Mouse (Mus musculus) limb, embryonic 11.5 days (tissue): ENCODE measurements at regions not wholly inside any gene's neighbourhood (a gene's known extent, or its start where the extent isn't known, plus 50 kb on each side); places are given as distances from the start of the nearest gene placed in this dataset.
"Not testable (repeated sequence)": the region's sequence is repeated elsewhere in the genome, so short reads cannot be mapped to it uniquely, and the experiment has no call there.

Experiments used
- ATAC-seq: fragments of 200-750 bp; cut with Nextera tagmentation; 2 replicates; pipeline ENCODE4 v1.8.0; 2017; ENCODE audit warnings: low read depth; ENCODE audit not compliant: insufficient number of reproducible peaks, low FRiP score, low TSS enrichment
- DNase-seq: peaks from one replicate; pipeline ENCODE4 v3.0.0-alpha.2; 2015; ENCODE audit warnings: low spot score
- H3K27ac ChIP-seq: fragments of 300-500 bp; sonication (generic); replicated peaks from 2 replicates; pipeline ENCODE4 v1.5.1; 2014; ENCODE audit warnings: low read depth, mild to moderate bottlenecking, low read length
- H3K27me3 ChIP-seq: fragments of 300-500 bp; sonication (generic); 2 replicates; pipeline ENCODE4 v1.6.1; 2014; ENCODE audit warnings: mild to moderate bottlenecking, low read length, mixed read lengths; ENCODE audit not compliant: control insufficient read depth, insufficient read depth
- H3K36me3 ChIP-seq: fragments of 300-500 bp; sonication (generic); 2 replicates; pipeline ENCODE4 v1.6.1; 2014; ENCODE audit warnings: mild to moderate bottlenecking, low read length, moderate library complexity, mixed read lengths; ENCODE audit not compliant: control insufficient read depth, insufficient read depth
- H3K4me1 ChIP-seq: fragments of 300-500 bp; sonication (generic); 2 replicates; pipeline ENCODE4 v1.6.1; 2014; ENCODE audit warnings: low read length, mixed read lengths; ENCODE audit not compliant: control insufficient read depth, insufficient read depth
- H3K4me2 ChIP-seq: fragments of 300-500 bp; sonication (generic); 2 replicates; pipeline ENCODE4 v1.6.1; 2014; ENCODE audit warnings: low read depth, mild to moderate bottlenecking, moderate library complexity; ENCODE audit not compliant: severe bottlenecking
- H3K4me3 ChIP-seq: fragments of 300-500 bp; sonication (generic); 2 replicates; pipeline ENCODE4 v1.5.1; 2014; ENCODE audit warnings: low read depth, low read length
- H3K9ac ChIP-seq: fragments of 300-500 bp; sonication (generic); 2 replicates; pipeline ENCODE4 v1.6.1; 2014; ENCODE audit warnings: mild to moderate bottlenecking, low read length
- H3K9me3 ChIP-seq: fragments of 300-500 bp; sonication (generic); 2 replicates; pipeline ENCODE4 v1.6.1; 2016; ENCODE audit warnings: low read length; ENCODE audit not compliant: control insufficient read depth
- WGBS: fragments of 180-500 bp; shearing (Covaris S2); extraction: QIAGEN DNeasy Blood & Tissue Kit; methylation state at CpG from one replicate; pipeline ENCODE4 v1.1.7; 2014; 5-methylcytosine and 5-hydroxymethylcytosine counted together

DNA sequence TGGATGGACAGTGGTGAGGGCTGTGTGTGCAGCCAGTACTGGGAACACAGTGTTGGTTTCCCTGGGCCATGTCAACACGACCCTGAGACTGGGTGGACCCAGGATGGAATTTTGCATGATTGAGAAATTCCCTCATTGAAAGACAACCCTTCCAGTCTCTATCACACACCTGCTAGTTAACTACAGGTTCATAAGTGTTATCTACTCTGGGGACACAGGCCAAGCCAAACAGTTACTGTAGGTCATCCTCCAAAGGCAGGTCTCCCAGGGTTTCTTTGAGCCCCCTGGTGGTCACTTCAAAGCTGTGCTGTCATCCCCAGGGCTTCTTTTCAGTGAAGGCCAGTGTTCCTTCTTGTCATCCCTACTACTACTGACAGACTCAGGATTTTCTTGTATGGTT lies 276.7 kb downstream of the Cyp26b1 start:
- no peaks in the 10 kb centered on the region for H3K36me3 ChIP-seq
- no peak for ATAC-seq
- no peak for DNase-seq
- no peaks in the 10 kb centered on the region for H3K27me3 ChIP-seq
- no peaks in the 10 kb centered on the region for H3K9me3 ChIP-seq
- WGBS = 90% methylated on average over 1 of the region's 1 CpGs
- no peak overlapping the region for H3K4me2 ChIP-seq
- H3K4me3 ChIP-seq = no peak overlapping the region
- H3K9ac ChIP-seq = no peak overlapping the region
- no peak overlapping the region for H3K27ac ChIP-seq
- H3K4me1 ChIP-seq = peaks cover 33% of the 10 kb centered on the region

DNA sequence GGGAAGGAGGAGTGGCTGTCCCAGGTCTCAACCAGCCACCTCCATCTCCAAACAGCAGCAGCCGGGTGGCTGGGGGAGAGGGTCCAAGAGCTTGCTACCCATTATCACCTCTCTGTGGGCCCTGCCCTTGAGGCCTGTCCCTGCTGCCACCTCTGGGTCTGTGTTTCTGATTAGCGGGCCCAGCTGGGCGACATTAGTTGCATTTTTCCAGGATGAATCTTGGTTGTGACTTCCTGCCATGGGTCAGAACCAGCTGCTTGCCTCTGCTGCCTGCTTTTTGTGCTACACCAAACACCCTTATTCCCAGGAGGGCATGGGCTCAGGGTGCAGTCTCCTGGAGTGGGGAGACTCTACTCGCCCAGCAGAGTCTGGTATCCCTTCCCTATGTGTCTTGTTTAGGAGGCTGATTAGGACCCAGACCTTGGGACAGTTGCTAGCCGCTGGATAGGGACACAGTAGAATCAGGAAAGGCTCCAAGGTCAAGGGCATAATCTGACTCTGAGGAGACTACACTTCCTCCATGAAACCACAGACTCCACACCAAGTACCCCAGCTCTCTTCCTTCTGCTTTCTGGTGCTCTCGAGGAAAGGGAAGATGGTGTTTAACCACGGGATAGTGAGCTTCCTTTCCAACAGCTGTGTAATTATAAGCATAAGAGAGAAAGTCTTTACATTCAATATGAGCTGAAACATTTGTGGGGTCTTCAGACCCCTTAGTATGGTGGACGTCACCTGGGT lies 278.4 kb downstream of the Cyp26b1 start:
- no peaks in the 10 kb centered on the region for H3K9me3 ChIP-seq
- no peak overlapping the region for H3K27ac ChIP-seq
- H3K27me3 ChIP-seq = no peaks in the 10 kb centered on the region
- DNase-seq (peak; percentile 65), ATAC-seq (no peak)
- WGBS = 55% methylated on average over 8 of the region's 8 CpGs
- no peaks in the 10 kb centered on the region for H3K36me3 ChIP-seq
- H3K9ac ChIP-seq = no peak overlapping the region
- H3K4me3 ChIP-seq = no peak overlapping the region
- H3K4me1 ChIP-seq = peaks cover 45% of the 10 kb centered on the region
- H3K4me2 ChIP-seq = no peak overlapping the region

- Histone ChIP-seq H3K27ac (no peak overlapping the region), H3K4me1 (peaks cover 34% of the 10 kb centered on the region), H3K4me2 (no peak overlapping the region), H3K36me3 (no peaks in the 10 kb centered on the region), H3K27me3 (no peaks in the 10 kb centered on the region), H3K4me3 (no peak overlapping the region), H3K9ac (no peak overlapping the region), H3K9me3 (no peaks in the 10 kb centered on the region)
- no peak for DNase-seq
- 51% methylated on average over 4 of the region's 4 CpGs for WGBS
- ATAC-seq = no peak
Measured at GRCm38 (mm10) chr6:84313797-84314196, 279.9 kb downstream of the Cyp26b1 start.

- ATAC-seq = peak; percentile 35; the same call in 1 of the 2 replicates
- no peak overlapping the region for H3K9ac ChIP-seq
- H3K4me1 ChIP-seq = peaks cover 33% of the 10 kb centered on the region
- H3K9me3 ChIP-seq = no peaks in the 10 kb centered on the region
- H3K36me3 ChIP-seq = no peaks in the 10 kb centered on the region
- no peak for DNase-seq
- no peak overlapping the region for H3K4me2 ChIP-seq
- WGBS = 16% methylated on average over 9 of the region's 9 CpGs
- H3K4me3 ChIP-seq = no peak overlapping the region
- no peak overlapping the region for H3K27ac ChIP-seq
- no peaks in the 10 kb centered on the region for H3K27me3 ChIP-seq
Measured at GRCm38 (mm10) chr6:84310635-84311241, 283.0 kb downstream of the Cyp26b1 start.

- no peak overlapping the region for H3K4me3 ChIP-seq
- no peak overlapping the region for H3K27ac ChIP-seq
- no peaks in the 10 kb centered on the region for H3K36me3 ChIP-seq
- ATAC-seq (no peak), DNase-seq (no peak)
- H3K4me1 ChIP-seq = peaks cover 17% of the 10 kb centered on the region
- H3K9me3 ChIP-seq = no peaks in the 10 kb centered on the region
- 86% methylated on average over 3 of the region's 3 CpGs for WGBS
- H3K4me2 ChIP-seq = no peak overlapping the region
- H3K27me3 ChIP-seq = no peaks in the 10 kb centered on the region
- no peak overlapping the region for H3K9ac ChIP-seq
Measured at GRCm38 (mm10) chr6:84307556-84307955, 286.2 kb downstream of the Cyp26b1 start.

DNA sequence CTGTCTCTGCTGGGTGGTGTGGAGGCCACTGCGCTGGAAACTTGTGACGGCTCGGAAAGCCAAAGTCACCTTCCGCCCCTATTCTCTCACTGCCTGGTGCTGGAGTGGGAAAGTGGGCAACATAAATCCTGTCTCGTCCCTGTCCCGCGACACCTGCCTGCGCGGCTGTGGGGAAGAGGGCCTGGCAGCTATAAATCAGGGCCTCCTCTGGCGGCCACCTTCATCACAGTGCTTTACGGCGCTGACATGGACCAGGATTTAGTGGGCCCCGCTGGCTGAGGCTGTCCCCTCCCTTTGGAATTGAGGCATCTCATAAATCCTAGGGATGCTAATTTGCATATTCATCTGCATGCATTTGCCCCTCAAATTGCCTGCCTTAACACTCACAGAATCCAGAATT lies 287.1 kb downstream of the Cyp26b1 start:
- Histone ChIP-seq H3K9ac (no peak overlapping the region), H3K4me2 (no peak overlapping the region), H3K27me3 (no peaks in the 10 kb centered on the region), H3K4me3 (no peak overlapping the region), H3K9me3 (no peaks in the 10 kb centered on the region), H3K4me1 (peaks cover 12% of the 10 kb centered on the region), H3K27ac (no peak overlapping the region), H3K36me3 (no peaks in the 10 kb centered on the region)
- WGBS = 37% methylated on average over 13 of the region's 13 CpGs
- DNase-seq (no peak), ATAC-seq (no peak)

DNA sequence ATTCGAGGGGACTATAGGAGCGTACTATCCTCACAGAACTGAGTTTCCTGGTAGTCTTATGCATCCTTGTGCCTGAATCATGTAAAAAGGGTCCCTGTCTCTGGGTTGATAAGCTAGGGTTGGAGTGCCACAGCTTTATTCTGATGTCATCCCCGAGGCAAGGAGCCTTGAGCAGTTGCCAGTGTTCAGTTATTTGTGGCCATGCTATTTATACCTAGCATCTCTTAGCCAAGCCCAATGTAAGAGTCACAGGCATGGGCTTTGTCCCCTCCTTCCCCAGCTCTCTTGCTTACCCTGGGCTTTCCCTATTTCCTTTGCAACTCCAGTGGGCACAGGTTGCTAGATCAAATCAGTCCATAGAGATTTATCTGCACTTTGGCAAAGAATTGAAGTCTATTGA lies 288.6 kb downstream of the Cyp26b1 start:
- H3K9ac ChIP-seq = no peak overlapping the region
- no peak overlapping the region for H3K4me3 ChIP-seq
- H3K4me2 ChIP-seq = no peak overlapping the region
- WGBS = 88% methylated on average over 3 of the region's 3 CpGs
- DNase-seq (no peak), ATAC-seq (no peak)
- no peak overlapping the region for H3K27ac ChIP-seq
- peaks cover 5% of the 10 kb centered on the region; the same call in 1 of the 2 replicates for H3K4me1 ChIP-seq
- H3K27me3 ChIP-seq = no peaks in the 10 kb centered on the region
- no peaks in the 10 kb centered on the region for H3K36me3 ChIP-seq
- no peaks in the 10 kb centered on the region for H3K9me3 ChIP-seq

- ATAC-seq, H3K27ac ChIP-seq, H3K9me3 ChIP-seq, H3K27me3 ChIP-seq, H3K4me3 ChIP-seq, DNase-seq, H3K4me1 ChIP-seq, H3K4me2 ChIP-seq, H3K36me3 ChIP-seq, H3K9ac ChIP-seq: not testable (repeated sequence)
- WGBS = 74% methylated on average over 3 of the region's 3 CpGs
Measured at GRCm38 (mm10) chr6:84302916-84303315, 290.8 kb downstream of the Cyp26b1 start.
